Mouse (Mus musculus) spleen, embryonic (tissue): ENCODE results near the gene Tpk1.

Experiments used
- CTCF ChIA-PET: fragments of 350-600 bp; sonication (Branson Sonifier 250); formaldehyde crosslinking; loops from one replicate; lab custom pipeline; 2022; lab: Charles Lee

Gene Tpk1

GRCm38 (mm10) chr6:43445856-43446255 lies 220.2 kb downstream of the Tpk1 start:
- CTCF ChIA-PET: no interaction called here

GRCm38 (mm10) chr6:43442191-43442590 lies 223.9 kb downstream of the Tpk1 start:
- CTCF ChIA-PET: no interaction called here

GRCm38 (mm10) chr6:43435987-43436541 lies 230.0 kb downstream of the Tpk1 start:
- CTCF ChIA-PET: no interaction called here

GRCm38 (mm10) chr6:43434365-43434764 lies 231.7 kb downstream of the Tpk1 start:
- CTCF ChIA-PET: no interaction called here

GRCm38 (mm10) chr6:43424978-43425377 lies 241.1 kb downstream of the Tpk1 start:
- CTCF ChIA-PET: no interaction called here

- CTCF ChIA-PET: no interaction called here
These were observed 245.6 kb downstream of the Tpk1 start for GRCm38 (mm10) chr6:43420358-43420979.

- CTCF ChIA-PET: no interaction called here
These were observed 257.1 kb downstream of the Tpk1 start for GRCm38 (mm10) chr6:43408949-43409348.

- CTCF ChIA-PET: no interaction called here
These were observed 263.0 kb downstream of the Tpk1 start for GRCm38 (mm10) chr6:43403076-43403475.

GRCm38 (mm10) chr6:43402219-43402997 lies 263.7 kb downstream of the Tpk1 start:
- CTCF ChIA-PET: interaction anchor here (0.7 kb wide), 1 partner anchor 63 kb away, joined by 6 read pairs; no protein-coding TSS in a partner anchor

- CTCF ChIA-PET: no interaction called here
These were observed 269.7 kb downstream of the Tpk1 start for GRCm38 (mm10) chr6:43396426-43396825.

- CTCF ChIA-PET: no interaction called here
These were observed 270.5 kb downstream of the Tpk1 start for GRCm38 (mm10) chr6:43395538-43395937.

GRCm38 (mm10) chr6:43391358-43391757 lies 274.7 kb downstream of the Tpk1 start:
- CTCF ChIA-PET: no interaction called here

- CTCF ChIA-PET: no interaction called here
These were observed 278.8 kb downstream of the Tpk1 start for GRCm38 (mm10) chr6:43387273-43387672.

GRCm38 (mm10) chr6:43384841-43385240 lies 281.2 kb downstream of the Tpk1 start:
- CTCF ChIA-PET: no interaction called here

GRCm38 (mm10) chr6:43384304-43384703 lies 281.8 kb downstream of the Tpk1 start:
- CTCF ChIA-PET: no interaction called here

- CTCF ChIA-PET: no interaction called here
These were observed 283.3 kb downstream of the Tpk1 start for GRCm38 (mm10) chr6:43382750-43383149.

GRCm38 (mm10) chr6:43382284-43382683 lies 283.8 kb downstream of the Tpk1 start:
- CTCF ChIA-PET: no interaction called here

- CTCF ChIA-PET: no interaction called here
These were observed 292.9 kb downstream of the Tpk1 start for GRCm38 (mm10) chr6:43373206-43373605.

GRCm38 (mm10) chr6:43367434-43367945 lies 298.6 kb downstream of the Tpk1 start:
- CTCF ChIA-PET: no interaction called here

- CTCF ChIA-PET: no interaction called here
These were observed 299.1 kb downstream of the Tpk1 start for GRCm38 (mm10) chr6:43366952-43367351.

- CTCF ChIA-PET: no interaction called here
These were observed 302.2 kb downstream of the Tpk1 start for GRCm38 (mm10) chr6:43363917-43364316.

- CTCF ChIA-PET: no interaction called here
These were observed 302.7 kb downstream of the Tpk1 start for GRCm38 (mm10) chr6:43363291-43363820.
